24 mouse cellular contexts compared by ENCODE assay signal in genomic region chr2:90564552-90564951, GRCm38 (mm10). TPM values are rescaled to one million over a fixed set of nuclear protein-coding genes. Genes with fewer than 3 reads are reported as not detected.
DNase-seq lines count a peak whose midpoint lies in the region; ATAC-seq lines count a peak whose summit lies in the region.
"Had no signal": no experiment of that assay in that cellular context is flagged by ENCODE, and none has a peak within 500 bp of the region (broad histone marks: within the 10 kb centered on the region; RNA-seq: fewer than 3 reads in every experiment).

No protein-coding gene starts in this region.

- no peak overlapping the region for H3K9ac ChIP-seq in kidney, embryonic 15.5 days
- no peak overlapping the region for H3K9ac ChIP-seq in liver, embryonic 12.5 days
- H3K9ac ChIP-seq: embryonic facial prominence, embryonic 15.5 days; liver, embryonic 14.5 days had no signal

- H3K27me3 ChIP-seq in kidney, embryonic 15.5 days: no peaks in the 10 kb centered on the region
- no peaks in the 10 kb centered on the region for H3K27me3 ChIP-seq in liver, embryonic 12.5 days (replicated peaks)
- H3K27me3 ChIP-seq: embryonic facial prominence, embryonic 15.5 days; Patski had no signal

- no peak overlapping the region for H3K4me3 ChIP-seq in kidney, embryonic 15.5 days (replicated peaks)
- H3K4me3 ChIP-seq in liver, embryonic 12.5 days: no peak overlapping the region
- H3K4me3 ChIP-seq: embryonic facial prominence, embryonic 15.5 days; heart, embryonic 10.5 days; layer of hippocampus, adult 2 months; limb, embryonic 10.5 days; midbrain, embryonic 10.5 days; myocyte had no signal

- WGBS in kidney, embryonic 15.5 days: 78% methylated on average over 8 of the region's 8 CpGs
- 60% methylated on average over 8 of the region's 8 CpGs for WGBS in liver, embryonic 12.5 days (ENCODE audit: insufficient replicate concordance)

- H3K27ac ChIP-seq in kidney, embryonic 15.5 days: peak overlapping the region; percentile 82
- H3K27ac ChIP-seq in liver, embryonic 12.5 days: peak overlapping the region; percentile 87
- H3K27ac ChIP-seq: embryonic facial prominence, embryonic 15.5 days; heart, embryonic 10.5 days; hindbrain, postnatal 0 days; layer of hippocampus, adult 2 months; limb, embryonic 10.5 days; midbrain, embryonic 10.5 days had no signal

- no peak for ATAC-seq in kidney, embryonic 15.5 days (replicated peaks; ENCODE audit: low FRiP score)
- ATAC-seq in liver, embryonic 12.5 days: no peak
- ATAC-seq: forebrain, embryonic 14.5 days; hindbrain, postnatal 0 days; midbrain, embryonic 16.5 days had no signal

- peaks cover 48% of the 10 kb centered on the region for H3K4me1 ChIP-seq in kidney, embryonic 15.5 days
- peaks cover 88% of the 10 kb centered on the region for H3K4me1 ChIP-seq in liver, embryonic 12.5 days

- no peaks in the 10 kb centered on the region for H3K36me3 ChIP-seq in kidney, embryonic 15.5 days
- H3K36me3 ChIP-seq in liver, embryonic 12.5 days: no peaks in the 10 kb centered on the region
- H3K36me3 ChIP-seq: embryonic facial prominence, embryonic 15.5 days; heart, embryonic 10.5 days; limb, embryonic 10.5 days; midbrain, embryonic 10.5 days had no signal

- no peaks in the 10 kb centered on the region for H3K9me3 ChIP-seq in kidney, embryonic 15.5 days (replicated peaks)
- H3K9me3 ChIP-seq in liver, embryonic 12.5 days (replicated peaks): no peaks in the 10 kb centered on the region
- H3K9me3 ChIP-seq: embryonic facial prominence, embryonic 15.5 days; heart, embryonic 10.5 days; limb, embryonic 10.5 days; midbrain, embryonic 10.5 days had no signal

- no peak overlapping the region for H3K4me2 ChIP-seq in kidney, embryonic 15.5 days
- no peak overlapping the region; the same call in 1 of the 2 replicates for H3K4me2 ChIP-seq in liver, embryonic 12.5 days
- H3K4me2 ChIP-seq: embryonic facial prominence, embryonic 15.5 days had no signal

- DNase-seq in kidney, adult 8-10 months: no peak
- peak; percentile 19 for DNase-seq in T-cell, adult 2 months (ENCODE audit: low spot score)
- peak; percentile 35 to 52 for DNase-seq in natural killer cell, adult 2 months (ENCODE audit: low spot score in 2 of 2)
- DNase-seq in embryo, embryonic 10.5 days (ENCODE audit: low spot score): no peak
- DNase-seq in cerebellum, adult 9-10 months: no peak
- DNase-seq: adrenal gland, adult 8-10 months; cerebellum, adult 2 months; lung, postnatal 4 days; right cerebral cortex, adult 18-20 months; right cerebral cortex, postnatal 4 days; thymus, adult 18-20 months had no signal

RNA-seq across cellular contexts. Expression of gene Ptprj, which starts 15.9 kb away (rescaled TPM):
- 6.5 and 7.1 TPM in 2 replicates for polyA plus RNA-seq in kidney, embryonic 15.5 days (2015; fragmentation: Nextera tagmentation; extraction: Ambion mirVana)
- polyA plus RNA-seq in liver, embryonic 12.5 days (2016; fragmentation: Nextera tagmentation; extraction: Ambion mirVana): 3.0 and 3.7 TPM in 2 replicates

Comparison
In these comparisons a context has a peak if more than half of its experiments do, and no peak if none do; other contexts are left out.
1. DNase-seq: peak in T-cell, adult 2 months (single experiment) and natural killer cell, adult 2 months (2 of 2); none in kidney, adult 8-10 months (0 of 2), embryo, embryonic 10.5 days (single experiment) and cerebellum, adult 9-10 months (single experiment).